Mouse (Mus musculus): ENCODE measurements around the gene Mcu.

DNA sequence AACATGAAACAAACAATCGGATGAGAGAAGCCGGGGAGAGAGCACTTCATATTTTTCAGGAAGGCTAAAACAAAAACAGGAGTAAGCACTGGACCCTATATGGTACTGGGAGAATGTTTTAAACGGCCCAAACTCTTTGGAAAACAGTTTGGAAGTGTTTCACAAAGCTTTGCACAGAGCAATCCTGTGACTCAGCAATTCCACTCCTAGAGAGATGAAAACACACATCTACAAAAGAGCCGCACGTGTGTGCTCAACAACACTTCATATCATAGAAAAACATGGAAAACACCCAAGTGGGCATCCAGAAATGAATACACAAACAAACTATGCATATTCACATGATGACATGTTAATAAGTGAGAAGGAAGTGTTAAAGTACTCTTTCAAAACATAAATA lies 30.9 kb downstream of the Mcu start:
- no peak for TF ChIP-seq CTCF (IDR thresholded peaks at IDR 0.05; ENCODE audit: low read depth)
- no peak for TF ChIP-seq EP300 (IDR thresholded peaks at IDR 0.05; ENCODE audit: low read depth)

All from heart, postnatal 0 days (tissue).